Mouse (Mus musculus) neural tube, embryonic 12.5 days (tissue): ENCODE data around the gene Nme6. TPM values are rescaled to one million over a fixed set of nuclear protein-coding genes. Genes with fewer than 3 reads are reported as not detected.

Source experiments
- ATAC-seq: fragments of 200-750 bp; cut with Nextera tagmentation; 2 replicates; pipeline ENCODE4 v1.8.0; 2017; ENCODE audit warnings: low read depth, mild to moderate bottlenecking, moderate TSS enrichment, moderate library complexity; ENCODE audit not compliant: low FRiP score
- H3K27ac ChIP-seq: fragments of 300-500 bp; sonication (generic); 2 replicates; pipeline ENCODE4 v1.5.1; 2016
- H3K27me3 ChIP-seq: fragments of 300-500 bp; sonication (generic); replicated peaks from 2 replicates; pipeline ENCODE4 v1.6.1; 2016; ENCODE audit warnings: mild to moderate bottlenecking
- H3K36me3 ChIP-seq: fragments of 300-500 bp; sonication (generic); 2 replicates; pipeline ENCODE4 v1.6.1; 2016; ENCODE audit warnings: mild to moderate bottlenecking
- H3K4me1 ChIP-seq: fragments of 300-500 bp; sonication (generic); 2 replicates; pipeline ENCODE4 v1.6.1; 2016
- H3K4me2 ChIP-seq: fragments of 300-500 bp; sonication (generic); replicated peaks from 2 replicates; pipeline ENCODE4 v1.6.1; 2016; ENCODE audit warnings: mild to moderate bottlenecking
- H3K4me3 ChIP-seq: fragments of 300-500 bp; sonication (generic); 2 replicates; pipeline ENCODE4 v1.5.1; 2016
- H3K9ac ChIP-seq: fragments of 300-500 bp; sonication (generic); 2 replicates; pipeline ENCODE4 v1.6.1; 2016; ENCODE audit warnings: mild to moderate bottlenecking
- H3K9me3 ChIP-seq: fragments of 300-500 bp; sonication (generic); 2 replicates; pipeline ENCODE4 v1.6.1; 2016; ENCODE audit warnings: mild to moderate bottlenecking
- WGBS: fragments of 180-500 bp; shearing (Covaris S2); methylation state at CpG from one replicate; pipeline ENCODE4 v1.1.7; 2016; 5-methylcytosine and 5-hydroxymethylcytosine counted together
- polyA plus RNA-seq: library from polyadenylated mRNA; unstranded; fragments of >200 nt; fragmentation: Nextera tagmentation; extraction: Ambion mirVana; gene quantifications from 2 replicates; pipeline ENCODE4 v1.2.1, GENCODE M21; 2016

The Nme6 gene
- polyA plus RNA-seq, 1 experiment from 2014 or later, result 64.5 TPM

GRCm38 (mm10) chr9:109825739-109826138 lies 6.8 kb upstream of the Nme6 start:
- WGBS, result 75% methylated on average over 4 of the region's 4 CpGs

DNA sequence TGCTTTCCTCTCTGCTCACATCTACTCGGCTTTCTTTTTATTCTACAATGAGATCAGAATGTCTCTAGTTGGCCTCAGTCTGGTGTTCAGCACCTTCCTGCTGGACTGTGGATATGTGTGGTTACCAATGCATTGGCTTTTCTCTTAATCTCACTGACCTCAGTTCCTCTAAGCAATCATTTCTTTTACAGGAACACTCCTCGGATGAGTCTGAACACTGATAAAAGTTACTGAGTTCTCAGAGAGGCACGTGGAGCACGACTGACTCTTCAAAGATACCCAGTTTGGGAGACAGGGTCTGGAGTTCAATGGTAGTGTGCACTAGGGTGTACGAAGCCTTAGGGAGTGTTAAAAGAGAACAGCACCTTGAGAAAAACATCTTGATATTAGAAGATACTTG lies 6.4 kb upstream of the Nme6 start:
- no peak for ATAC-seq
- no peaks in the 10 kb centered on the region for H3K4me1 ChIP-seq

More at GRCm38 (mm10) chr9:109825739-109826138, 6.8 kb upstream of the Nme6 start:
- Histone ChIP-seq H3K27me3 (no peaks in the 10 kb centered on the region), H3K36me3 (peaks cover 6% of the 10 kb centered on the region; the same call in 1 of the 2 replicates), H3K9ac (no peak overlapping the region), H3K9me3 (no peaks in the 10 kb centered on the region), H3K27ac (no peak overlapping the region), H3K4me3 (no peak overlapping the region), H3K4me1 (no peaks in the 10 kb centered on the region), H3K4me2 (no peak overlapping the region)
- ATAC-seq, result no peak

GRCm38 (mm10) chr9:109833088-109833412 lies 501 bp downstream of the Nme6 start:
- Histone ChIP-seq H3K4me1 (peaks cover 5% of the 10 kb centered on the region), H3K36me3 (peaks cover 22% of the 10 kb centered on the region), H3K9me3 (no peaks in the 10 kb centered on the region), H3K9ac (peak overlapping the region; percentile 59), H3K27me3 (no peaks in the 10 kb centered on the region), H3K4me3 (peak overlapping the region; percentile 60), H3K4me2 (peak overlapping the region; percentile 76), H3K27ac (no peak overlapping the region)
- WGBS, result 8% methylated on average over 6 of the region's 6 CpGs
- peak; percentile 67 for ATAC-seq

More for the DNA sequence above, 6.4 kb upstream of the Nme6 start:
- peaks cover 6% of the 10 kb centered on the region; the same call in 1 of the 2 replicates for H3K36me3 ChIP-seq
- H3K9ac ChIP-seq, result no peak overlapping the region
- H3K4me3 ChIP-seq, result no peak overlapping the region
- no peak overlapping the region for H3K27ac ChIP-seq
- 75% methylated on average over 5 of the region's 5 CpGs for WGBS
- no peak overlapping the region for H3K4me2 ChIP-seq
- H3K27me3 ChIP-seq, result no peaks in the 10 kb centered on the region
- no peaks in the 10 kb centered on the region for H3K9me3 ChIP-seq

DNA sequence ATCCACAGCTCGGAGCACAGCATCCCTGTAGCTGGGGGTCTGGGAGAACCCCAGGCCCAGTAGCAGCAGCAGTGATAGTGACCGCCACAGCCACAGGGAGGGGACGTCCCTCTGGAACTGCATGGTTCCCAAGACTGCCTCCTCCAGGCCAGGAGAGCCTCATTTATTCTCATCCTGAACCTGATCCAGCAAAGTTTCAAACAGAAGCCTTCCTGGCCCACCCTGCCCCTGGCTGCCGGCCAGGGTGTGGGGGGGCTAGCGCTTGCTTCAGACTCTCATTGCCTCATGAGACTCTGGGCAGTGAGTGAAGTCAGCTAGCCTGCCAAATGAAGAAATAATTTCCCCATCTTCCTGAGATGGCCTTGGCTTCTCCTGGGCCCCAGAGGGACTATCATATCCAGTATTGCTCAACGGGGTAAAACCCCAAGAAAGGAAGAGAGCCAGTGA lies 16.8 kb downstream of the Nme6 start, which contains the start of gene Camp:
Camp (minus strand) TSS at position 306 of the 447 bp plus-strand sequence.
- no peak within 1 kb of the TSS for H3K27ac ChIP-seq
- no peak for ATAC-seq
- H3K4me2 ChIP-seq, result no peak within 1 kb of the TSS
- no peak within 1 kb of the TSS for H3K9ac ChIP-seq
- H3K9me3 ChIP-seq, result no peaks in the 10 kb centered on the region
- H3K36me3 ChIP-seq, result peaks cover 5% of the 10 kb centered on the region
- 74% methylated on average over 6 of the region's 6 CpGs for WGBS
- H3K4me3 ChIP-seq, result no peak within 1 kb of the TSS
- no peaks in the 10 kb centered on the region for H3K27me3 ChIP-seq
- no peaks in the 10 kb centered on the region for H3K4me1 ChIP-seq

DNA sequence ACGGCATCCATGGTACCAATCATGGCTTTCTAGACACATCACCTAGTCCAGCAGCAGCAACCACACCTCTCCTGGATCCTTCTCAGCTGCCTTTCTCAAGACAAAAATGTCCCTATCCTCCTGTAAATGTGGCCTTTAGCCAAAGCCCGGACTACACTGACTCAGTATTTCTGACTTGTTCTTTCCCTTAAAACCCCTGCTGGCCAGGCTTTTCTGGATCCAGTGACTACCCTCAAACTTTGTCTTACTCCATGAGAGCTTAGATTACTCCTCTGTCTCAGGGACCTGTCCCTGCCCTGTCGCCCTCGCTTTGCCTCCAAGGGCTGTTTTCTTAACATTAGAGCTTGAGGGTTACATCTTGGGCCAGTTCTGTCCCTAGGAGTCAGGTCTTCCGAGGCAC lies 17.6 kb downstream of the Nme6 start:
- WGBS, result 87% methylated on average over 5 of the region's 5 CpGs
- Histone ChIP-seq H3K4me2 (no peak overlapping the region), H3K4me1 (no peaks in the 10 kb centered on the region), H3K4me3 (no peak overlapping the region), H3K27ac (no peak overlapping the region), H3K36me3 (peaks cover 5% of the 10 kb centered on the region), H3K27me3 (no peaks in the 10 kb centered on the region), H3K9me3 (no peaks in the 10 kb centered on the region), H3K9ac (no peak overlapping the region)
- ATAC-seq, result no peak

- no peak overlapping the region for H3K4me2 ChIP-seq
- H3K27ac ChIP-seq, result no peak overlapping the region
- no peak overlapping the region for H3K4me3 ChIP-seq
- H3K9me3 ChIP-seq, result no peaks in the 10 kb centered on the region
- ATAC-seq, result no peak
- no peaks in the 10 kb centered on the region for H3K4me1 ChIP-seq
- 85% methylated on average over 2 of the region's 2 CpGs for WGBS
- no peaks in the 10 kb centered on the region for H3K36me3 ChIP-seq
- H3K27me3 ChIP-seq, result no peaks in the 10 kb centered on the region
- H3K9ac ChIP-seq, result no peak overlapping the region
Measured at GRCm38 (mm10) chr9:109854341-109854740, 21.8 kb downstream of the Nme6 start.

- WGBS, result 81% methylated on average over 6 of the region's 6 CpGs
- ATAC-seq, result no peak
- Histone ChIP-seq H3K36me3 (no peaks in the 10 kb centered on the region), H3K4me3 (no peak overlapping the region), H3K9ac (no peak overlapping the region), H3K4me2 (no peak overlapping the region), H3K27ac (no peak overlapping the region), H3K9me3 (no peaks in the 10 kb centered on the region), H3K4me1 (no peaks in the 10 kb centered on the region), H3K27me3 (no peaks in the 10 kb centered on the region)
Measured at GRCm38 (mm10) chr9:109855947-109856346, 23.4 kb downstream of the Nme6 start.

DNA sequence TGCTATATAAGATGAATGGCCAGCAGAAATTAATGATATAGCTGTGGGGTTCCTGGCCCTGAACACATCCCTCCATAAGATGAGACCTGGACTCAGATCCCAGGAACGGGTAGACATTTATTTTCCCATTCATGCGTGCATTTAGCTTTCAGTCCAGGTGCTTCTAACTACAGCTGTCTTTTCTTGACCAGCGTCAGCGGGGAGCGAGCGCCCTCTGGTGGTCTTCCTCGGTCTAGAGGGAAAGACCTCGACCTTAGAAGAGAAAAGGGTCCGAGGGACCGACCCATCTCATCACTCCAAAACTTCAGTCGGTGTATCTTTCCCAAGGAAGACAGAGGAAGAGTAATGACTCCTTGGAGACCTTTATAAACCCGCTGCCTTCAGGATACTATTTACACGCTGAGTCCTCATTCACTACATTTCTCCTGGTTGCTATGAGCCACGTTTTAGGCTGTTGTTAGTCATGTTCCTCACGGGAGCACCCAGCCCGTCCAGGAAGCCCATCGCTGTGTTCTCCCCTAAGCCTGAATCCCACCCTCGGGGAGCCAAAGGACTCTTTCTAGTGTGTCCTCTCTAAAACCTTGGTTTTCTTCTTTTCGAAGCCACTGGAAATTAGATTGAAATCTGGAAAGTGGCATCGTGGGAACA lies 30.0 kb downstream of the Nme6 start:
- Histone ChIP-seq H3K27ac (no peak overlapping the region), H3K27me3 (no peaks in the 10 kb centered on the region), H3K9ac (no peak overlapping the region), H3K36me3 (no peaks in the 10 kb centered on the region), H3K4me2 (peak overlapping the region; percentile 39), H3K4me3 (no peak overlapping the region), H3K9me3 (no peaks in the 10 kb centered on the region), H3K4me1 (no peaks in the 10 kb centered on the region)
- 19% methylated on average over 20 of the region's 20 CpGs for WGBS
- peak; percentile 48 for ATAC-seq

DNA sequence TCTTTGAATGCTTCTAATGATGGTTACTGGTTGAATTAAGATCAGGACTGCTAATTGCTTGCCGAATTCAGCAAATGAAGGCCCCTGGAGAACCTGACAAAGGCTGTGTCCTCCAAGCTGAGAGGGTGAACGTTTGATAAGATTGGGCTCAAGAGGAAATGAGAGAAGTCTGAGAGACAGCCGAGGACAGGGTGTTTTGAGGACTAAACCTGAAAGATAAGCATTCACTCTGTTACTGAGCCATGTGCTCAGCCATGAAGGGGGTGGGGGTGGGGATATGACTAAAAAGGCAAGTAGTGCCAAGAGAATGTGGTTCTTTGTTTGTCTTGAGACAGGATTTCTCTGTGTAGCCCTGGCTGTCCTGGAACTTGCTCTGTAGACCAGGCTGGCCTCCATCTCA lies 30.5 kb downstream of the Nme6 start:
- Histone ChIP-seq H3K36me3 (no peaks in the 10 kb centered on the region), H3K4me3 (no peak overlapping the region), H3K4me2 (no peak overlapping the region), H3K27me3 (no peaks in the 10 kb centered on the region), H3K4me1 (no peaks in the 10 kb centered on the region), H3K9me3 (no peaks in the 10 kb centered on the region), H3K27ac (no peak overlapping the region), H3K9ac (no peak overlapping the region)
- 62% methylated on average over 3 of the region's 3 CpGs for WGBS
- ATAC-seq, result no peak

DNA sequence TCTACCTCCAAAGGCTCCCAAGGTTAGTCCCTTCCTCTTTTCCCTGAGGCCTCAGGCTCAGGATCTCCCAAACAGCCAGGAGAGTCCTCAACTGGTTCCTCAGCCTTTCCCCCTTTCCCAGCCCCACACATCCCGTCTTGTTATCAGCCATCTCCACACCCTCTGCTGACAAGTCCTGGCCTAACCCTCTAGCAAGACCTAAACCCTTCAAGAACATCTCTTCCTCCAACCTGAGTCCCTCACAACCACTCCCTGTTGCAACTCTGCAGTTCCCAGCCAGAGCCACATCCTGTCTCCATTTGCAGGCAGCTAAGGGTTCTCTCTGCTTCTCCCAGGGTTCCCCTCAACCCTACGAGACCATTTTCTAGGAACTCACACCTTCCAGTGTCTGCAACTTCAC lies 33.7 kb downstream of the Nme6 start:
- Histone ChIP-seq H3K36me3 (no peaks in the 10 kb centered on the region), H3K27me3 (no peaks in the 10 kb centered on the region), H3K9me3 (no peaks in the 10 kb centered on the region), H3K4me3 (no peak overlapping the region), H3K4me2 (no peak overlapping the region), H3K27ac (no peak overlapping the region), H3K4me1 (no peaks in the 10 kb centered on the region), H3K9ac (no peak overlapping the region)
- ATAC-seq, result no peak
- 81% methylated on average over 2 of the region's 2 CpGs for WGBS

GRCm38 (mm10) chr9:109870983-109871572 lies 38.5 kb downstream of the Nme6 start:
- H3K27ac ChIP-seq, result no peak overlapping the region
- WGBS, result 49% methylated on average over 6 of the region's 6 CpGs

DNA sequence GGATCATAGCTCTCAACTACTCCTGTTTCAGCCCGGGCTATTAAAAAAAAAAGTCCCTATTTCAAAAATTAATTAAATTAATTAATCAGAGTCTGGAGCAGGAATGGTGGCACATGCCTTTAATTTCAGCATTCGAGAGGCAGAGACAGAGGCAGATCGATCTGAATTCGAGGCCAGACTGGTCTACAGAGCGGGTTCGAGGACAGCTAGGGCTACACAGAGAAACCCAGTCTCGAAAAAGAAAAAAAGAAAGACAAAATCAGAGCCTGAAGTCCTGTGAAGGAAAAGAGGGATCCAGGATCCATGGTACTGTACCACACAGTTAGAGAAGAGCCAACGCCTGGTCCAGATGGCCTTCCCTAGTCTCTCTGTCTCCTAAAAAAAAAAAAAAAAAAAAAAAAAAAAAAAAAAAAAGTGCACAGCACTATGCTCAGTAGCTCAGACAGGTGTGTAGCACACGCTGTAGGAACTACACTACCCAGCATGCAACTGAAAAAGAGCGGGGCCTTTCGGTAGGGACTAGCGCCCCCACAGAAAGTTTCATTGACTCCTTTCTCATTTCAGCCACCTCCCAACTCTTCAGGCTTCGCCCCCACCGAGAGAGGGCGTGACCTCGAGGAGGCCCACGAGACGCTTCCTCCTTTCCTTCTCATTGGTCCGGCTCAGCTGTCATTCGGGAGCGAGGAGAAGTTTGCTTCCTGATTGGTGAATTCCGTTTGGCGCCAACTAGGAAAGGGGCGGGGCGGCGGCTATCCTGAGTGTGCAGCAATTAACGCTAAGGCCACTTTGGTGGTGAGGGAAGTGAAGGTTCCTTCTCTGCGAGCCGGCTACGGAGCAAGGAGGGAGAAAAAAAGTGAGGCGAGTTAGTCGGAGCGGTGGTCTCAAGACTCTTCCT lies 42.5 kb downstream of the Nme6 start, which contains the start of gene Cdc25a:
Cdc25a (plus strand) TSS at position 783 of the 895 bp plus-strand sequence.
- ATAC-seq, result peak; percentile 93
- peak within 1 kb of the TSS; percentile 93 for H3K4me3 ChIP-seq
- peak within 1 kb of the TSS; percentile 78 for H3K4me2 ChIP-seq
- H3K27me3 ChIP-seq, result no peaks in the 10 kb centered on the region
- peak within 1 kb of the TSS; percentile 93 for H3K9ac ChIP-seq
- peaks cover 17% of the 10 kb centered on the region for H3K36me3 ChIP-seq
- H3K27ac ChIP-seq, result peak within 1 kb of the TSS; percentile 42; the same call in 1 of the 2 replicates
- H3K4me1 ChIP-seq, result peaks cover 9% of the 10 kb centered on the region
- WGBS, result 9% methylated on average over 33 of the region's 33 CpGs
- H3K9me3 ChIP-seq, result no peaks in the 10 kb centered on the region

More at GRCm38 (mm10) chr9:109870983-109871572, 38.5 kb downstream of the Nme6 start:
- H3K4me2 ChIP-seq, result no peak overlapping the region
- no peaks in the 10 kb centered on the region for H3K27me3 ChIP-seq
- no peak overlapping the region for H3K4me3 ChIP-seq
- no peaks in the 10 kb centered on the region for H3K4me1 ChIP-seq
- ATAC-seq, result no peak
- H3K9me3 ChIP-seq, result no peaks in the 10 kb centered on the region
- no peak overlapping the region for H3K9ac ChIP-seq
- H3K36me3 ChIP-seq, result no peaks in the 10 kb centered on the region
